Mouse (Mus musculus) kidney, embryonic 15.5 days (tissue): ENCODE data around the gene Lbx1. TPM values are rescaled to one million over a fixed set of nuclear protein-coding genes. Genes with fewer than 3 reads are reported as not detected.

Experiments used
- ATAC-seq: fragments of 200-750 bp; cut with Nextera tagmentation; replicated peaks from 2 replicates; pipeline ENCODE4 v1.8.0; 2017; ENCODE audit warnings: moderate TSS enrichment; ENCODE audit not compliant: low FRiP score
- H3K27ac ChIP-seq: fragments of 300-500 bp; sonication (generic); 2 replicates; pipeline ENCODE4 v1.5.1; 2015; ENCODE audit warnings: mild to moderate bottlenecking, inconsistent platforms
- H3K27me3 ChIP-seq: fragments of 300-500 bp; sonication (generic); 2 replicates; pipeline ENCODE4 v1.6.1; 2015; ENCODE audit warnings: inconsistent platforms
- H3K36me3 ChIP-seq: fragments of 300-500 bp; sonication (generic); 2 replicates; pipeline ENCODE4 v1.6.1; 2015; ENCODE audit warnings: inconsistent platforms
- H3K4me1 ChIP-seq: fragments of 300-500 bp; sonication (generic); 2 replicates; pipeline ENCODE4 v1.6.1; 2015; ENCODE audit warnings: inconsistent platforms
- H3K4me2 ChIP-seq: fragments of 300-500 bp; sonication (generic); 2 replicates; pipeline ENCODE4 v1.6.1; 2015; ENCODE audit warnings: moderate library complexity, mild to moderate bottlenecking, inconsistent platforms
- H3K4me3 ChIP-seq: fragments of 300-500 bp; sonication (generic); replicated peaks from 2 replicates; pipeline ENCODE4 v1.5.1; 2015; ENCODE audit warnings: mild to moderate bottlenecking, inconsistent platforms
- H3K9ac ChIP-seq: fragments of 300-500 bp; sonication (generic); 2 replicates; pipeline ENCODE4 v1.6.1; 2015; ENCODE audit warnings: mild to moderate bottlenecking, inconsistent platforms
- H3K9me3 ChIP-seq: fragments of 300-500 bp; sonication (generic); replicated peaks from 2 replicates; pipeline ENCODE4 v1.6.1; 2016; ENCODE audit warnings: inconsistent platforms
- WGBS: fragments of 180-500 bp; shearing (Covaris S2); methylation state at CpG from one replicate; pipeline ENCODE4 v1.1.7; 2015; ENCODE audit warnings: mixed read lengths; 5-methylcytosine and 5-hydroxymethylcytosine counted together
- polyA plus RNA-seq: library from polyadenylated mRNA; unstranded; fragments of >200 nt; fragmentation: Nextera tagmentation; extraction: Ambion mirVana; gene quantifications from 2 replicates; pipeline ENCODE4 v1.2.1, GENCODE M21; 2015

Lbx1 gene
- polyA plus RNA-seq, 1 experiment from 2014 or later = 0.06 TPM

DNA sequence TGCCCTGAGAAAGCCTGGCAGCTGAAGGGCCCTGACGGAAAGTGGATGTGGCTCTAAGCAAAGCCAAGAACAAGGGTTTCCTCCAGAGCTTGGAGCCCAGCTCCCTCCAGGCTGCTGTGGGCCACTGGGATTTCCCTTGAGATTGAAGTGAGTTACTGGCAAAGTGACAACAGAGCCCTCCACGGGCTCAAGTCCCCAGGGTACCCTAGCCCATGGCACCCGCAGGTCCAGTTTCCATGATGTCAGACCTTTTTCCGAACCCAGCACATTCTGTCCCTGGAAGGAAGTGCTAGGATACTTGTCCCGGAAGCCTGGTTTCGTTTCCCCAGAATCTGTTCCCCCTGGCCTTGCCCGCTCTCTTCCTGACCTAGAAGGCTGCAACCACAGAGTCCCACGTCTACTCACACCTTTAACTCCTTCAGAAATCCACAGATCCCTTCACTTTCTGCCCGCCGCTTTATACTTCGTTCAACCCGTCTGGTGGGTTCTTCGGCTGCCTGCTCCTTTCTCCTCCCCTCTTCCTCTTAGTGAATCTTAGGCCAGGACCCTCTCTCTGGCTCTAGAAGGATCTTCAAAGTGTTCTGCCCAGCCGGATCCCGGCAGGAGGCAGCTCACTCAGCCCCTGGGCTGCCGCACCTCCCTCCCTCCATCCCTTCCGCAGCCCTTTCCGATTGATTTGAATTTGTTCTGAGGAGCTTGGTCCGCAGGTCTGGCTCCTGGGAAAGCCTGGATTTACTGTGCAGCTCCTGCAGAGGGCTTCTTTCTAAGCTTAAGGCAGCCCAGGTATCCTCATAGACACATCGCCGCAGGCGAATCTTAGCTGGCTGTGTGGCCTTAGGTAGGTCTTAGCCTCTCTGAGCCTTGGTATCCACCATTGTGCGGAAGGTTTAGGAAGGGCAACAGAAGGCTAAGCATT, 7.0 kb upstream of the Lbx1 start:
- Histone ChIP-seq H3K4me2 (peak overlapping the region; percentile 21), H3K27me3 (peaks cover 84% of the 10 kb centered on the region), H3K27ac (no peak overlapping the region), H3K36me3 (no peaks in the 10 kb centered on the region), H3K9me3 (no peaks in the 10 kb centered on the region; the same call in 1 of the 2 replicates), H3K4me3 (peak overlapping the region; percentile 7; the same call in 1 of the 2 replicates), H3K4me1 (peaks cover 15% of the 10 kb centered on the region), H3K9ac (no peak overlapping the region)
- ATAC-seq = no peak
- 1% methylated on average over 23 of the region's 23 CpGs for WGBS

DNA sequence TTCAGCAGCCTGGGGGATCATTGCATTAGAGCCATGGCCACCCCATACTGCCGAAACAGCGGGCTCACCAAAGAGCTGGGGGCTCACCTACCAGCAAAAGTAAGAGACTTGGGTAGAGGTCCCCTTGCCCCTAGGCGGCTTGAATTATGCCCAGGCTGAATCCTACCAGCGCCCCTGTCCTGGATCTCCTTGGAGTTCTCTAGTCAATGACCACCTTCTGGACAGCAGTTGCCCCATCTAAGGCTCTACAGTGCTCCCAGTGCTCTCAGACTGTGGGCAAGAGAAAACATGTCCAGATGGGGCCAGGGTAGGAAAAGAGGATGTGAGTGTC, 6.4 kb upstream of the Lbx1 start:
- WGBS = 11% methylated on average over 4 of the region's 4 CpGs
- H3K4me2 ChIP-seq = no peak overlapping the region
- peaks cover 90% of the 10 kb centered on the region for H3K27me3 ChIP-seq

DNA sequence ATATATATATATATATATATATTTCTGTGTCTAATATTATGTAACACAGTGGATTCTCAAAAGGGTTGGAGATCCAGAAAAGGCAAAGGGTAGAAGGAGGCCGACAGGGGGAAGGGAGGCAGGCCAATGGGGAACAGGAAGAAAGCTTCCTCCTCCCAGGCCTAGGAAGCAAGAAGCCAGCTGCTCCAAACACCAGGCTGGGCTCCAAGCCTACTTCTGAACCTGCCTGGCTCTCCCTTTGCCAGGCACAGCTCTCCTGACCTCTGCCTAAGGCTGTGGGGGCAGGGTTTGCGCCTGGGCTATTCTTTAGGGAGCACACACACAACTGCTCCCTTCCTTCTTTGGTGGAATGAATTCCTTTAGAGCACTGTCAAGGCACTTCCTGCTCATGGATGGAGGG, 4.4 kb upstream of the Lbx1 start:
- no peak overlapping the region for H3K9ac ChIP-seq
- peaks cover 38% of the 10 kb centered on the region for H3K4me1 ChIP-seq
- H3K4me2 ChIP-seq = no peak overlapping the region
- H3K27ac ChIP-seq = no peak overlapping the region
- H3K27me3 ChIP-seq = peaks cover 99% of the 10 kb centered on the region
- H3K9me3 ChIP-seq = no peaks in the 10 kb centered on the region; the same call in 1 of the 2 replicates
- 8% methylated on average over 2 of the region's 2 CpGs for WGBS
- ATAC-seq = no peak
- H3K4me3 ChIP-seq = no peak overlapping the region
- H3K36me3 ChIP-seq = no peaks in the 10 kb centered on the region

More for the DNA sequence above, 6.4 kb upstream of the Lbx1 start:
- Histone ChIP-seq H3K4me1 (peaks cover 18% of the 10 kb centered on the region), H3K4me3 (peak overlapping the region; percentile 7; the same call in 1 of the 2 replicates), H3K9me3 (no peaks in the 10 kb centered on the region; the same call in 1 of the 2 replicates), H3K27ac (no peak overlapping the region), H3K36me3 (no peaks in the 10 kb centered on the region), H3K9ac (no peak overlapping the region)
- no peak for ATAC-seq

DNA sequence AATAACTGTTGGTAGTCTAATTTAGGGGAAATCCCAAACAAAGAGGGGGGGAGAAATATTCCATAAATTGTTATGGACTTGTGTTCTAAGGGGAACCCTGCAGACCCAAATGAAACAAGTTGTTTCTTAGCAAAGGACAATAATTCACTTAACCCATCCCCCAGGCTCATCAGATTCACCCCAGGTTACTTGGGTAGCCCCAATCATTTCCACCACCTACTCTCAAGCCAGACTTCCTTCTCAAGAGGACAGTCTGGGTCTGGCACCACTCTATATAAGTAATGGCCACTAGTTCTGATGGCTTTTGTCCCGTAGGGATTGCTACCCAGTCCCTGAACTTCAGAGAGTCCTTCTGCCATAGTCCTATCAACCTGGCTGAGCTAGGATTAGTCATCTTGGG, 3.6 kb upstream of the Lbx1 start:
- Histone ChIP-seq H3K27ac (no peak overlapping the region), H3K4me3 (no peak overlapping the region), H3K4me2 (no peak overlapping the region), H3K27me3 (peaks cover 99% of the 10 kb centered on the region), H3K4me1 (peaks cover 44% of the 10 kb centered on the region), H3K9ac (no peak overlapping the region), H3K36me3 (no peaks in the 10 kb centered on the region), H3K9me3 (no peaks in the 10 kb centered on the region; the same call in 1 of the 2 replicates)
- no peak for ATAC-seq
- WGBS = 15% methylated on average over 1 of the region's 1 CpGs

- WGBS = 13% methylated on average over 3 of the region's 3 CpGs
- Histone ChIP-seq H3K27ac (no peak overlapping the region), H3K36me3 (no peaks in the 10 kb centered on the region), H3K4me2 (no peak overlapping the region), H3K9ac (no peak overlapping the region), H3K9me3 (no peaks in the 10 kb centered on the region; the same call in 1 of the 2 replicates), H3K4me3 (no peak overlapping the region), H3K27me3 (peaks cover 99% of the 10 kb centered on the region), H3K4me1 (peaks cover 45% of the 10 kb centered on the region)
- no peak for ATAC-seq
These were observed 2.1 kb upstream of the Lbx1 start for GRCm38 (mm10) chr19:45237665-45238209.

- peaks cover 40% of the 10 kb centered on the region for H3K4me1 ChIP-seq
- 4% methylated on average over 8 of the region's 8 CpGs for WGBS
- no peak overlapping the region for H3K9ac ChIP-seq
- H3K36me3 ChIP-seq = no peaks in the 10 kb centered on the region
- H3K4me3 ChIP-seq = no peak overlapping the region
- H3K27ac ChIP-seq = no peak overlapping the region
- H3K27me3 ChIP-seq = peaks cover 99% of the 10 kb centered on the region
- ATAC-seq = no peak
- no peaks in the 10 kb centered on the region; the same call in 1 of the 2 replicates for H3K9me3 ChIP-seq
- H3K4me2 ChIP-seq = peak overlapping the region; percentile 61
These were observed 1.5 kb upstream of the Lbx1 start for GRCm38 (mm10) chr19:45237099-45237498.

DNA sequence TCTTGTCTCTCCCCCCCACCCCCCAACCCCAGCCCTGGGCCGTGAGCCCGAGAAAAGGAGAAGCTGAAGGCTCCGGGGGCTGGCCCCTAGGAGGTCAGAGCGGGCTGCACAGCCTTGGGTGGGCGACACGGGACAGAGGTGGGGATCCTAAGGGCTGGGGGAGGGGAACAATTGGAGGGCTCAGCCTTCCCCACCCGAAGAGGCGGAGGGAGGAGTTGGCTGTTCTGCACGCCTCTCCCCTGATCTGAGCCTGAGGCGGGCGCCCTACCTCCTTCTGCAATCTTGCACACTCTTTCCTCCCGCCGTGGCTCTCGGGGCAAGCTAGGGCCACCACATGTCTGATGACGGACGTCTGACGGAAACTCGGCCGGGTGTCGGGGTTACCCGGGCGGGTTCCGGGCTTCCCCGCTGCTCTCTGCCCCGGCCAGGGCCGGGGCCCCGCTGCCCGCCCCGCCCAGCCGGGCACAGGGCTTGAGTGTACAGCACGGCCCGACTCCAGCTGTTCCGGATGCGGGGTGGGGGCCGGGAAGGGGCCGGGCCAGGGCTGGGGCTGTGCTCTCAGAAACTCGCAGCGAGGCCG, 841 bp upstream of the Lbx1 start:
- H3K9ac ChIP-seq = peak overlapping the region; percentile 10; the same call in 1 of the 2 replicates
- under 1% methylated on average over 39 of the region's 39 CpGs for WGBS
- ATAC-seq = peak; percentile 59; the same call in 1 of the 2 replicates

DNA sequence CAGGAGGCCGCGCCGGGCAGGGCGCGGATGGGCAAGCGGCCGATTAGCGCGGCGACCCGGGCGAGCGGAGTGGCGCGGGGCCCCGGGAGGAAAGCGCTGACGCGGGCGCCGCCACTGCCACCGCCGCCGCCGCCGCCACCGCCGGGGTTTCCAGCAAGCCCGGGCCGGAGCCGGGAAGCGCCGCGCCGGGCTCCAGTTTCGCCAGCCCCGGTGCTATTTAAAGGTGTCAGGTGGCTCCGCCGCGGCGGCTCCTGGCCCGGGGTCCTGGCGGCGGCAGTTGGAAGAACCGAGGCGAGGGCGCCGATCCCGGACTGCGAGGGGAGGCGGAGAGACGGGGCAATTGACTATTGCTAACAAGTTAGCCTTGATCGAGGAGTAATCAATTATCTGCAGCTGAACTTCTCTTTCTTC, 276 bp downstream of the Lbx1 start:
- peak overlapping the region; percentile 40 for H3K4me3 ChIP-seq

More for the DNA sequence above, 841 bp upstream of the Lbx1 start:
- H3K36me3 ChIP-seq = no peaks in the 10 kb centered on the region
- H3K4me2 ChIP-seq = peak overlapping the region; percentile 61
- peaks cover 47% of the 10 kb centered on the region for H3K4me1 ChIP-seq
- peaks cover 99% of the 10 kb centered on the region for H3K27me3 ChIP-seq
- peak overlapping the region; percentile 40 for H3K4me3 ChIP-seq
- H3K9me3 ChIP-seq = no peaks in the 10 kb centered on the region; the same call in 1 of the 2 replicates
- H3K27ac ChIP-seq = no peak overlapping the region

GRCm38 (mm10) chr19:45234771-45235231, 811 bp downstream of the Lbx1 start:
- H3K36me3 ChIP-seq = no peaks in the 10 kb centered on the region
- 1% methylated on average over 42 of the region's 42 CpGs for WGBS
- H3K4me1 ChIP-seq = peaks cover 61% of the 10 kb centered on the region
- H3K4me2 ChIP-seq = peak overlapping the region; percentile 61
- H3K27me3 ChIP-seq = peaks cover 100% of the 10 kb centered on the region
- H3K9me3 ChIP-seq = no peaks in the 10 kb centered on the region
- peak overlapping the region; percentile 40 for H3K4me3 ChIP-seq
- H3K9ac ChIP-seq = no peak overlapping the region
- H3K27ac ChIP-seq = no peak overlapping the region
- ATAC-seq = no peak

More for the DNA sequence above, 276 bp downstream of the Lbx1 start:
- H3K9me3 ChIP-seq = no peaks in the 10 kb centered on the region
- peaks cover 56% of the 10 kb centered on the region for H3K4me1 ChIP-seq
- H3K9ac ChIP-seq = no peak overlapping the region
- H3K36me3 ChIP-seq = no peaks in the 10 kb centered on the region
- no peak overlapping the region for H3K27ac ChIP-seq
- peak overlapping the region; percentile 61 for H3K4me2 ChIP-seq
- under 1% methylated on average over 53 of the region's 53 CpGs for WGBS
- ATAC-seq = no peak
- H3K27me3 ChIP-seq = peaks cover 99% of the 10 kb centered on the region

- Histone ChIP-seq H3K4me1 (peaks cover 66% of the 10 kb centered on the region), H3K27ac (no peak overlapping the region), H3K27me3 (peaks cover 100% of the 10 kb centered on the region), H3K36me3 (no peaks in the 10 kb centered on the region), H3K9me3 (no peaks in the 10 kb centered on the region), H3K4me2 (peak overlapping the region; percentile 61; the same call in 1 of the 2 replicates), H3K9ac (no peak overlapping the region), H3K4me3 (peak overlapping the region; percentile 40)
- no peak for ATAC-seq
- WGBS = under 1% methylated on average over 22 of the region's 22 CpGs
These were observed 1.3 kb downstream of the Lbx1 start for GRCm38 (mm10) chr19:45234191-45234770.

GRCm38 (mm10) chr19:45233496-45234127, 2.0 kb downstream of the Lbx1 start:
- under 1% methylated on average over 57 of the region's 60 CpGs for WGBS
- H3K27me3 ChIP-seq = peaks cover 100% of the 10 kb centered on the region
- ATAC-seq = no peak
- H3K36me3 ChIP-seq = no peaks in the 10 kb centered on the region
- no peaks in the 10 kb centered on the region for H3K9me3 ChIP-seq
- peak overlapping the region; percentile 39 for H3K4me2 ChIP-seq
- peaks cover 70% of the 10 kb centered on the region for H3K4me1 ChIP-seq
- H3K9ac ChIP-seq = no peak overlapping the region
- H3K4me3 ChIP-seq = peak overlapping the region; percentile 23
- no peak overlapping the region for H3K27ac ChIP-seq
